Mouse (Mus musculus) lung, adult 2 months (tissue): ENCODE results near the gene Ncmap.

Source experiments
- CTCF ChIP-seq: fragments of 200-500 bp; IDR thresholded peaks from 2 replicates; pipeline ENCODE4 v1.5.1; 2011; ENCODE audit warnings: mild to moderate bottlenecking, low read length, control low read depth; ENCODE audit not compliant: insufficient read depth
- POLR2A ChIP-seq: fragments of 200-500 bp; IDR thresholded peaks from 2 replicates; pipeline ENCODE4 v1.6.1; 2011; ENCODE audit warnings: low read depth, mild to moderate bottlenecking, control low read depth, low read length, borderline replicate concordance; ENCODE audit errors: extremely low read depth

- TF ChIP-seq CTCF (no peak), POLR2A (no peak)
These were observed 35.2 kb downstream of the Ncmap start for GRCm38 (mm10) chr4:135362828-135363227.
